Mouse (Mus musculus) layer of hippocampus, adult 9-11 months (tissue): ENCODE data around the gene Tmf1.

Experiments
- DNase-seq: peaks from one replicate; pipeline ENCODE4 v3.0.0; 2022

The Tmf1 gene

GRCm38 (mm10) chr6:97202477-97202876 is 23.6 kb upstream of the Tmf1 start:
- no peak for DNase-seq

GRCm38 (mm10) chr6:97200437-97200836 is 21.5 kb upstream of the Tmf1 start:
- DNase-seq: no peak

GRCm38 (mm10) chr6:97179367-97179828 is 476 bp upstream of the Tmf1 start:
- DNase-seq: no peak

- DNase-seq: peak; percentile 20
Observed at GRCm38 (mm10) chr6:97175716-97176115, 3.2 kb downstream of the Tmf1 start.

- no peak for DNase-seq
Observed at GRCm38 (mm10) chr6:97150156-97150555, 28.8 kb downstream of the Tmf1 start.

GRCm38 (mm10) chr6:97149721-97150120 is 29.2 kb downstream of the Tmf1 start:
- DNase-seq: no peak

GRCm38 (mm10) chr6:97148383-97149251 is 30.3 kb downstream of the Tmf1 start, which contains the start of gene Eogt:
TSS of gene Eogt (minus strand) at chr6:97149182.
- DNase-seq: peak; percentile 52

- DNase-seq: no peak
Observed at GRCm38 (mm10) chr6:97147755-97148382, 31.1 kb downstream of the Tmf1 start.

GRCm38 (mm10) chr6:97145156-97145555 is 33.8 kb downstream of the Tmf1 start:
- DNase-seq: no peak

GRCm38 (mm10) chr6:97144359-97144758 is 34.6 kb downstream of the Tmf1 start:
- no peak for DNase-seq

GRCm38 (mm10) chr6:97142611-97143010 is 36.3 kb downstream of the Tmf1 start:
- no peak for DNase-seq

GRCm38 (mm10) chr6:97141811-97142210 is 37.1 kb downstream of the Tmf1 start:
- no peak for DNase-seq

GRCm38 (mm10) chr6:97132707-97133303 is 46.1 kb downstream of the Tmf1 start:
- DNase-seq: no peak

- DNase-seq: no peak
Observed at GRCm38 (mm10) chr6:97131808-97132207, 47.1 kb downstream of the Tmf1 start.

- no peak for DNase-seq
Observed at GRCm38 (mm10) chr6:97130979-97131378, 47.9 kb downstream of the Tmf1 start.

GRCm38 (mm10) chr6:97124336-97125010 is 54.4 kb downstream of the Tmf1 start:
- peak; percentile 16 for DNase-seq

- no peak for DNase-seq
Observed at GRCm38 (mm10) chr6:97120922-97121321, 58.0 kb downstream of the Tmf1 start.

- no peak for DNase-seq
Observed at GRCm38 (mm10) chr6:97118327-97118726, 60.6 kb downstream of the Tmf1 start.

GRCm38 (mm10) chr6:97116896-97117295 is 62.0 kb downstream of the Tmf1 start:
- no peak for DNase-seq

GRCm38 (mm10) chr6:97114821-97115220 is 64.1 kb downstream of the Tmf1 start:
- no peak for DNase-seq

- DNase-seq: peak; percentile 69
Observed at GRCm38 (mm10) chr6:97112177-97112576, 66.7 kb downstream of the Tmf1 start.

GRCm38 (mm10) chr6:97106777-97107176 is 72.1 kb downstream of the Tmf1 start:
- no peak for DNase-seq

- DNase-seq: no peak
Observed at GRCm38 (mm10) chr6:97106106-97106505, 72.8 kb downstream of the Tmf1 start.
